Mouse (Mus musculus) MEL (cell line): Measurements from ENCODE around the gene Gpd2.

ENCODE experiments used
- CTCF ChIP-seq, 3 experiments: IDR thresholded peaks in 2 of 3; conservative IDR thresholded peaks in 1 of 3; 2 replicates each; pipeline ENCODE4 v1.5.1; 2011 to 2012; ENCODE audit warnings: low read length in 3 of 3, low read depth in 2 of 3, mild to moderate bottlenecking in 2 of 3, improper control_type of control experiment in 1 of 3, inconsistent platforms in 1 of 3, mixed read lengths in 1 of 3, moderate library complexity in 1 of 3; ENCODE audit not compliant: control insufficient read depth in 1 of 3, insufficient read depth in 1 of 3, poor library complexity in 1 of 3, severe bottlenecking in 1 of 3
- TBP ChIP-seq: IDR thresholded peaks from 2 replicates; pipeline ENCODE4 v1.8.0; 2011; ENCODE audit warnings: low read depth, low read length, improper control_type of control experiment

GRCm38 (mm10) chr2:57239356-57239755 lies 1.9 kb downstream of the Gpd2 start:
- TF ChIP-seq TBP (no peak), CTCF (IDR thresholded peaks at IDR 0.05 in 2 of 3, conservative IDR thresholded peaks at IDR 0.05 in 1 of 3; ENCODE audit: control insufficient read depth in 1 of 3, insufficient read depth in 1 of 3, low read depth in 2 of 3, low read length in 3 of 3, poor library complexity in 1 of 3, severe bottlenecking in 1 of 3) (no peak)
